Mouse (Mus musculus): ENCODE measurements around the gene Eif2ak2.
A peak's percentile ranks its signal among the peaks of the same experiment; 100 is the strongest.

Gene Eif2ak2

DNA sequence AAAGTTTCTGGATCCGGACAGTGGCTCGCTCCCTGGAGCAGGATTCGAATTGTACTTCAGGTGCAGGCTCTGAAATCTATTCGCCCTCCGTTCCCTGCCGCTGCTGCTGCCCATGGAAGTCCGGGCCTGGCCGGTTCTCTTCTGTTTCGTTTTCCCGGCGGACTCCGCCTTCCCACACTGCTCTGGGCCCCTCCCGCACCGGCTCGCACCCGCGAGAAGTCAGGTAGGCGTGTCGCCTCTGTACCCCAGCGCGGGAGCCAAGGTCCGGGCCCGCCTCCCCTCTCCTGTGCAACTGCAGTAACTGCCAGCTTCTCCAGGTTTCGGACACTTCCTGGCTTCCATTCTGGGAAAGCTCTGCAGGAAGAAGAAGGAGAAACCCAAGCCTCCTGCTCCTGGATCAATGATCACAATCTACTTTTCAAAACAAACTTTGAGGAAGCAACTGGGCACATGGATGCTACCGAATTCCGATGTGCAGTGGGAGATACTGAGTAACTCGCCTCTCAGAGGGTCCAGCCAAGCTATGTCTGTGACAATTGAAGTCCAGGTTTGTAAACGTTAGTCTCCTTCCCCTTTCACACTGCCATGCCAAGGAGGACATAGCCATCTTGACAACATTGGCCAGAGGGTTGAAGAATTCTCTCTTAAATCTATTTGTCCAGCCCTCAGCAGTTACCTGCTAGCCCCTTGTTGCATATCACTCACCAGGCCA, at the start of gene Eif2ak2:
Gene Eif2ak2 (minus strand): TSS at position 173 of the 712 bp plus-strand sequence.
- peak; percentile 74 to 86 for DNase-seq (ENCODE audit: low spot score in 2 of 2)

DNA sequence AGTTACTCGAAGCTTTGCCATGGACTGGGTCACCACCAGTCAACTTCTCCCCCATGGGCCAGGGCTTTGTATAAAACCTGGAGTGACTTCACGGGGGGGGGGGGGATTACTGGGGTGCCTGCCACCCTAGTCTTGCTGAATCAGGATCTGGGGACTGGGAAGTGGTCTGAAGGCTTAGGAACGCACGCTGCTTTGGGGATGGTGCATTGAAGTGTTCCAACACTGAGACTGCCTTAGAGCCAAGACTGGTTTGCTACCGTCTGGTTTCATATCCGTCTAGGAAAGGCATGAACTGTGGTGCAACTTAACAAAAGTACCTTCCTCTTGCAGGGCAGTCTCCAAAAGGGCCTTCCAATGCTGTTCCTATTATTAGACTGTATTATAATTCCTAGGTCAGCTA, 35.3 kb upstream of the Eif2ak2 start:
- DNase-seq (ENCODE audit: low spot score in 2 of 2): no peak

DNA sequence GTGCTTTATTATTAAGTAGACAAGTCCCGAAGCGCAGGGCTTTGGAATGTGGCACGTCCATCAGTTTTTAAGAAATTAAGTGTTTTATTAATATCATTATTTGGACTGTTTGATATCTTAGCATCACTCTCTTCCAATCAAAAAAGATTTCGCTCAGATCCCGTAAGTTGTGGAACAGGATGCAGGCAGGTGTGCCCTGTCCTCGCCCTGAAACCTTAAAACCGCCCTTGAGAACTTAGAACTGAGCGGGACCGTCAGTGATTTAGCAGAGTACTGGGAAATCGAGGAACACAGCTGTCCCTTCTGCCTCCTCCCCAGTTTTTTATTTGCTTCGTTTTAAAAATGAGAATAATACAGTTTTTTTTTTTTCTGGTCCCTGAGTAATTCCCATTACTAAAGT, 34.5 kb upstream of the Eif2ak2 start:
- no peak for DNase-seq (ENCODE audit: low spot score in 2 of 2)

DNA sequence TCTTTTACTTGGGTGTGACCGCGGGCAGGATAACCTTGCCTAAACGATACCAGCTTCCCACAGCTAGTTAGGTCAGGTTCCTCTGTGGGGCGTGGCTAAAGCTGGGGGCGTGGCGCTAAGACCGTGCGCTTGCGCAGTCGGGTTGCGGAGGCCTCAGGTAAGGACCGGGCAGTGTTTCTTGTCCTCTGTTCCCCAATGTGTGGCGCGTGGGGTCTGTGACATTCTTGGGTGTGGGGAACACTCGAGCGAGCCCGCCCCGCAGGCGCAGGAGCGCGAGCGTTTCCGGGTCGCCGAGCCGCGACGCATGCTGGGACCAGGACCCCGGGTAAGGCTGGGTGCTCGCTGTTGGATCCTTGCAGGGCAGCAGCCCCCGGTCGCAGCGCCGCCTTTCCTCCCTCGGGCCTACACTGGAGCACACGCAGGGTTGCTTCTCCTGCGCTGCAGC, 34.0 kb upstream of the Eif2ak2 start, which contains the start of gene Cebpzos:
Gene Cebpzos (plus strand): TSS at position 132 of the 445 bp plus-strand sequence.
- DNase-seq (ENCODE audit: low spot score in 2 of 2): peak; percentile 92

- DNase-seq (ENCODE audit: low spot score in 2 of 2): no peak
These were observed 33.4 kb upstream of the Eif2ak2 start for GRCm38 (mm10) chr17:78915772-78916171.

GRCm38 (mm10) chr17:78913921-78914320, 31.5 kb upstream of the Eif2ak2 start:
- no peak for DNase-seq (ENCODE audit: low spot score in 2 of 2)

GRCm38 (mm10) chr17:78912861-78913281, 30.5 kb upstream of the Eif2ak2 start:
- DNase-seq (ENCODE audit: low spot score in 2 of 2): peak in 1 of 2 experiments; percentile 50

DNA sequence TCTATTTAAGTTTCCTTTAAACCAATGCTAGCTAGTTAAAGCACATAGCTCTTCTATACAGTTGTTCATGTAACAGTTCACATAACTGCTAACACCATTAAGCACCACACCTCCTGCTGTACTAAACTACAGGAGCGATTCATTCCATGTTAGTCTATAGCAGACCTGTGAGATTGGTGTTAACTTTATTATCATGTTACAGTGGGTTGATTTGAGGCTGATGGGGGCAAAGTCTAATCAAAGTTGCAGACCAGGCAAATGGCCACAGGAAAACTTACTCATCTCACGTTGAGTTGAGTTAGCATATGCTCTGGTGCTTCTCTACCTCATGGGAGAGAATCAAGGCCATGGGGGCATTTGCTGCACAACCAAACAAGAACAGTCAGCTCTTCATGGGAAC, 27.0 kb upstream of the Eif2ak2 start:
- no peak for DNase-seq (ENCODE audit: low spot score in 2 of 2)

GRCm38 (mm10) chr17:78906892-78907291, 24.5 kb upstream of the Eif2ak2 start, which contains the start of gene Sult6b1:
Gene Sult6b1, minus strand, starts transcription at chr17:78906992.
- DNase-seq (ENCODE audit: low spot score in 2 of 2): no peak

DNA sequence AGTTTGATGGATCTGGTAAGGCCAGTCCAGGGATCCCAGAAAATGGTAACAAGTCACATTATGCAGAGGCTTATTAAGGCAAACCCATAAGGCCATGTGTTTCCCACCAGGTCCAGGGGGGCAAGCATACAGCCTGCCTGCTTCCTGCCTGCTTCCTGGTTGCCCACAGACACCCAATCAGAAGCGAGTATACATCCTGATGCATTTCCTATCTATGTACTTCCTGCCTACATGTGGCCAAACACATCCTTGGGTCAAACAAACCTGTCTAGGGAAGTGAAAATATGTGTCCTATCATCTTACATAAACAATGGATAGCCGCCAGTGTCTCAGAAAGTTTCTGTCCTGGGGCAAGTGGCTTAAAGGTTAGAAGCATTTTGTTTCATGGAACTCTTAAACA, 20.8 kb upstream of the Eif2ak2 start:
- no peak for DNase-seq (ENCODE audit: low spot score in 2 of 2)

DNA sequence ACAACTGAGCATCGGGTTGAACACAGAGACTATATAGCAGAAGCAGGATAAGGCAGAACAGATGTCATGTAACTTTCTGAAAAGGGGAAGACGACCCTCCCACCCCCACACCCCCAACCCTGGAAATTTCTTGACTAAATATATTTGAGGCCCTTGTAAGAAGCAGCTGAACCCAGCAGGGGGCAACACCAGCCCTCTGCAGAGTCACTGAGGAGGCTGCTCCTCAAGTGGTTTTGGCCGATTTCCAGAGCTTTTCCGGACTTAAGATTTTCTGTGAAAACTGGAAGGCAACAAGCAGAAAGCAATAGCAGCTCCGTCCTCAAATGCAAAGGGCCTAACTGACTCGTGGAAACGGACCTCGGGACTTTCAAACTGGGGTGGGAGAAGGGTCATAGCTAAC, 13.0 kb upstream of the Eif2ak2 start:
- DNase-seq (ENCODE audit: low spot score in 2 of 2): peak in 1 of 2 experiments; percentile 39

DNA sequence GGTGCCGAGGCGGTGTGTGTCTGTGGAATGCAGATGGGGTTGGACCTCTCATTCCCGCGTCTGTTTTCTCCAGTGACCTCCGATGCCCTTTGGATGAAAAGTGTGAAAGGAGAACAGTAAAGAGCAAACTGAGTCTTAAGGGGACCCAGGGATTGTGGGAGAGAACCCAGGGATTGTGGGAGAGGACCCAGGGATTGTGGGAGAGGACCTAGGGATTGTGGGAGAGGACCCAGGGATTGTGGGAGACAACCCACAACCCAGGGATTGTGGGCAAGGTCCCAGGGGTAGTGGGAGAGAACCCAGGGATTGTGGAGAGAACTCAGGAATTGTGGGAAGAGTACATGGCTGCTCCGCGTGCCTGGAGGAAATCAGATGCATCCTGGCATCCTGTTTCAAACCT, 12.6 kb upstream of the Eif2ak2 start:
- no peak for DNase-seq (ENCODE audit: low spot score in 2 of 2)

- DNase-seq (ENCODE audit: low spot score in 2 of 2): no peak
These were observed 8.6 kb upstream of the Eif2ak2 start for GRCm38 (mm10) chr17:78891020-78891419.

GRCm38 (mm10) chr17:78889184-78889583, 6.8 kb upstream of the Eif2ak2 start:
- DNase-seq (ENCODE audit: low spot score in 2 of 2): no peak

GRCm38 (mm10) chr17:78888554-78888953, 6.2 kb upstream of the Eif2ak2 start:
- no peak for DNase-seq (ENCODE audit: low spot score in 2 of 2)

DNA sequence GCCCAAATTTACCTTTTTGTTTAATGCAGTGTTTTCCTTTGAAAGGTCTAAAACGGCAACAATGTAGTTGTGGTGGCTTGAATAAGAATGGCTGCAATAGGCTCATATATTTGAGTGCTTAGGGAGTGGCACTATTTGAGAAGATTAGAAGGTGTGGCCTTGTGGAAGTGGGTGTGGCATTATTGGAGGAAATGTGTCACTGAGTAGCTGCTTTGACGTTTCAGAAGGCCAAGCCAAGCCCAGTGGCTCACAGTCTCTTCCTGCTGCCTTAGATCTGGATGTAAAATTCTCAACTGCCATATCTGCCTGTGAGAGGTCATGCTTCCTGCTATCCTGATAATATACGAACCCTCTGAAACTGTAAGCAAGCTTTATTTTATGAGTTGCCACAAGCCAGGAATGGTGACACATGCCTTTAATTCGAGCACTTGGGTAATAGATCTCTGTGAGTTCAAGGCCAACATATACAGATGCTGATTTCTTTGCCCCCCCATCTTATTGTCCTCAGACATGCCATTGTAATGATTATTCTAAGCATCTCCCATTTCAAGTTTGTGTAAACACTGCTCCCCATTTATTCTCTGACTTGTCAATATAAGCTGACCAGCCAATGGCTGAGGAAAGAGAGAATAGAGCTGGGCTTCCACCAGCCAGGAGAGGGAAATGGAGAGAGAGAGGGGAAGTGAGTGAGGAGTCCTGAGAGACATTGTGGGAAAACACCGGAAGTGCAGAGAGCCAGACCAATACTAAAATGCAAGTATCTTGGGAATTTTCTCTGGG, 3.1 kb upstream of the Eif2ak2 start:
- DNase-seq (ENCODE audit: low spot score in 2 of 2): no peak

DNA sequence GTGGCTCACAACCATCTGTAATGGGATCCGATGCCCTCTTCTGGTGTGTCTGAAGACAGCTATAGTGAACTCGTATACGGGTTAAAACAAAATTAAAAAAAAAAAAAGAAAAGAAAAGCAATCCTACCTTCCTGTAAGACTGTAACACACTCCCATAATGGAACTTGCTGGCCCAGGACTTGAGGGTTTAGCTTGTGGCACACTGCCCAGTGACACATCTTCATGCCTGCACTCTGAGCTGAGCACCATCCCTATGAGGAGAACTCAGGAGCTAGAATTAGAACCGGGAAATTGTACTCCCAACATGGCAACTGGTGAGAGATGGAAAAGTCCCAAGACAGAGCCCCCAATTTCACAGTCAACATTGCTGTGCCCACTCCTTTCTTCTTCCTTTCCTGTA, 918 bp upstream of the Eif2ak2 start:
- DNase-seq (ENCODE audit: low spot score in 2 of 2): no peak

- DNase-seq (ENCODE audit: low spot score in 2 of 2): peak; percentile 12 to 28
These were observed 482 bp downstream of the Eif2ak2 start for GRCm38 (mm10) chr17:78881878-78882304.

GRCm38 (mm10) chr17:78873886-78874285, 8.5 kb downstream of the Eif2ak2 start:
- no peak for DNase-seq (ENCODE audit: low spot score in 2 of 2)

DNA sequence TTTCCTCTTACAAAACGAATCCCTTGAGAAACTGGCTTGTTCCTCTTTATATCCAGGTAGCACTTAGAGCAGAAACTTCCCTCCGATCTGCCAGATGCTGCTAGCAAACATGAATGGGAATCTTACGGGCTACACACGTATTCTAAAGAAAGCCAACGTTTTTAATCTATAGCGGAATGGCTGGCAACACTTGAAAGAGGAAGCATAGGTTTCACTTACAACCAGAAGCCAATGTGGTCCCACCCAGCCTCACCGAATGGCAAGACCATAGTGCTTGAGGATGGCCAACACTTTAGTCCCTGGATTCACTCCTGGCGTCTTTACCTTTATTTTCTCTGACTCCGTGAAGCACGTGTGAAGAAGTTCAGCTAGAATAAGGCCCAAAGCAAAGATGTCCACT, 26.1 kb downstream of the Eif2ak2 start:
- no peak for DNase-seq (ENCODE audit: low spot score in 2 of 2)

- DNase-seq (ENCODE audit: low spot score in 2 of 2): no peak
These were observed 40.0 kb downstream of the Eif2ak2 start for GRCm38 (mm10) chr17:78842271-78842928.

DNA sequence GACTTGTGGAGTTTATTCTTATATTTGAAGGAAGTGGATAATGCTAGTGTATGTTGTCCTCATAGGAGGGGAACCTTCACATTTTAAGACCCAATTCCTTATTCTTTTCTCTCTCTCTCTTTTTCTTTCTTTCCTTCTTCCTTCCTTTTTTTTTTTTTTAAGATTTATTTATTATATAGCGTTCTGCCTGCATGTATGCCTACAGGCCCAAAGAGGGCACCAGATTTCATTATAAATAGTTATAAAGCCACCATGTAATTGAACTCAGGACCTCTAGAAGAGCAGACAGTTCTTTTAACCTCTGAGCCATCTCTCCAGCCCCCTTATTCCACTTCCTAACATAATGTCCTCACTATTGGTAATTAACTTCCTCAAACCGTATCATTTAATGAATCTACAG, 46.3 kb downstream of the Eif2ak2 start:
- no peak for DNase-seq (ENCODE audit: low spot score in 2 of 2)

All from spleen, postnatal 10 days (tissue).